Mouse (Mus musculus): ENCODE results near the gene Dcx. TPM values are rescaled to one million over a fixed set of nuclear protein-coding genes. Genes with fewer than 3 reads are reported as not detected.

The Dcx gene
- total RNA-seq, 2 experiments from 2014 or later, result 8.7 to 13.4 TPM

- DNase-seq (ENCODE audit: low spot score in 2 of 2), result no peak
Observed at GRCm38 (mm10) chrX:143827212-143827611, 105.9 kb downstream of the Dcx start, which contains the start of gene Capn6. TSS of gene Capn6 (minus strand) at chrX:143827414.

DNA sequence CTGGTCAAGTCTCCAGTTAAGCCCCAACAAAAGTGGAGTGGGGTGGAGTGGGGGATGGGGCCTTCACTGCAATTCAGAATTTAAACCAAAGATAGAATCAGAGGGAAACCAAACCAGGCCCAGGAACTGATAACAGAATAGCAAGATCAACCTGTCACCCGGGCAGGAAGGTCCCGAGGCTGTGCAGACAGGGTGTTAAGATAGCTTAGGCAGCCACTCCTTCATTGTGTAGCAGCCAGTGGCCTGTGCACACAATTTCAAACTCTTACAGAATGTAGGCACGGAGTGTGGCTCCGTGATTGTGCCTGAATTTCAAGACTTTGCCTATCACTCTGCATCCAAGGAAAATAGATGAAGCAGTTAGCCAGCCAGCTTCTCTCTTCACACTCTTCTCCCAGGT is 106.6 kb downstream of the Dcx start:
- no peak for DNase-seq (ENCODE audit: low spot score in 2 of 2)

DNA sequence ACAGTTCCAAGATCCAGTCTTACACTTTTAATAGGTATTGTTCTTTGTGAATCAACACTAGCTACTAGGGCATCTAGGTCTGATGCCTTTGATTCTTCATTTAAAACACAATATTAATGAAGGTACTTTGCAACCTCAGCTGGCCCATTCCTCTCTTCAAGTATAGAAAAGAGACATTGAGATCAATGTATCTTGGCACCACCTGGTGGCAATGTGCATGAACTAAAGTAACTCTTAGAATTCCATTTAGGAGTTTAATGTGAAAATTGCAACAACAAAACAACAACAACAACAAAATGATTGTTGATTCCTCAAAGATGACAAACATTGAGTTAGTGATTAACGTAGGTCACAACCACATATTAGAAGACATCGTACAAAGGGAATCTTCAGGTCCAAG is 114.2 kb downstream of the Dcx start:
- no peak for DNase-seq (ENCODE audit: low spot score in 2 of 2)

GRCm38 (mm10) chrX:143815948-143816347 is 117.2 kb downstream of the Dcx start:
- DNase-seq (ENCODE audit: low spot score in 2 of 2), result no peak

Small RNAs within 50 kb of the gene (microRNA-seq; reads per million reads assigned to microRNA genes)
- gene Gm47298, result not detected

Other genes starting within 250 kb of the Dcx start
- 10 to 100 TPM; 20.5 to 20.8 TPM for gene Capn6, start 105.9 kb downstream of the Dcx start, total RNA-seq (2021)
- gene A730046J19Rik, start 220.4 kb upstream of the Dcx start, total RNA-seq (2021), result 1 to 10 TPM; 3.2 to 5.0 TPM